Mouse (Mus musculus): Measurements from ENCODE around the gene Isca2. TPM values are rescaled to one million over a fixed set of nuclear protein-coding genes. Genes with fewer than 3 reads are reported as not detected.

Gene Isca2
- total RNA-seq, 2 experiments from 2014 or later: 49.8 to 120 TPM

- ATAC-seq (replicated peaks; ENCODE audit: low FRiP score, poor library complexity, severe bottlenecking): no peak
Measured at GRCm38 (mm10) chr12:84812004-84812403, 39.0 kb downstream of the Isca2 start.

- 0 out of 2 replicates have a peak, but pooled peaks have one; percentile 21 for ATAC-seq (replicated peaks; ENCODE audit: low FRiP score, poor library complexity, severe bottlenecking)
Measured at GRCm38 (mm10) chr12:84813773-84814172, 40.7 kb downstream of the Isca2 start.

- no peak for ATAC-seq (replicated peaks; ENCODE audit: low FRiP score, poor library complexity, severe bottlenecking)
Measured at GRCm38 (mm10) chr12:84814663-84815325, 41.7 kb downstream of the Isca2 start.

- ATAC-seq (replicated peaks; ENCODE audit: low FRiP score, poor library complexity, severe bottlenecking): 0 out of 2 replicates have a peak, but pooled peaks have one; percentile 35
Measured at GRCm38 (mm10) chr12:84818496-84818895, 45.4 kb downstream of the Isca2 start.

- ATAC-seq (replicated peaks; ENCODE audit: low FRiP score, poor library complexity, severe bottlenecking): peak; percentile 94
Measured at GRCm38 (mm10) chr12:84819236-84820168, 46.5 kb downstream of the Isca2 start.

GRCm38 (mm10) chr12:84823601-84824000, 50.5 kb downstream of the Isca2 start:
- ATAC-seq (replicated peaks; ENCODE audit: low FRiP score, poor library complexity, severe bottlenecking): no peak

GRCm38 (mm10) chr12:84824203-84824602, 51.2 kb downstream of the Isca2 start:
- no peak for ATAC-seq (replicated peaks; ENCODE audit: low FRiP score, poor library complexity, severe bottlenecking)

Other genes starting within 250 kb of the Isca2 start
- gene Vsx2, start 203.5 kb upstream of the Isca2 start, total RNA-seq (2015; ENCODE audit: low replicate concordance): not detected in 2 replicates
- gene Vsx2, start 203.5 kb upstream of the Isca2 start, total RNA-seq (2017; ENCODE audit: low replicate concordance): not detected in 2 replicates
- gene Abcd4, start 155.8 kb upstream of the Isca2 start, total RNA-seq (2015; ENCODE audit: low replicate concordance): 0.38 and 2.3 TPM in 2 replicates
- 0.77 and 2.0 TPM in 2 replicates for gene Abcd4, start 155.8 kb upstream of the Isca2 start, total RNA-seq (2017; ENCODE audit: low replicate concordance)
- not detected in 2 replicates for gene Vrtn, start 132.2 kb upstream of the Isca2 start, total RNA-seq (2015; ENCODE audit: low replicate concordance)
- not detected in 2 replicates for gene Vrtn, start 132.2 kb upstream of the Isca2 start, total RNA-seq (2017; ENCODE audit: low replicate concordance)
- gene Syndig1l, start 74.4 kb upstream of the Isca2 start, total RNA-seq (2015; ENCODE audit: low replicate concordance): 1.3 TPM in 1 of 2 replicates, not detected in the other
- not detected in 2 replicates for gene Syndig1l, start 74.4 kb upstream of the Isca2 start, total RNA-seq (2017; ENCODE audit: low replicate concordance)
- gene Npc2, start 99 bp upstream of the Isca2 start, total RNA-seq (2015; ENCODE audit: low replicate concordance): 37.2 and 37.7 TPM in 2 replicates
- gene Npc2, start 99 bp upstream of the Isca2 start, total RNA-seq (2017; ENCODE audit: low replicate concordance): 26.9 and 30.6 TPM in 2 replicates
- 0.19 TPM in 1 of 2 replicates, not detected in the other for gene Ltbp2, start 103.3 kb downstream of the Isca2 start, total RNA-seq (2015; ENCODE audit: low replicate concordance)
- 0.14 and 2.4 TPM in 2 replicates for gene Ltbp2, start 103.3 kb downstream of the Isca2 start, total RNA-seq (2017; ENCODE audit: low replicate concordance)
- gene Fcf1, start 197.6 kb downstream of the Isca2 start, total RNA-seq (2015; ENCODE audit: low replicate concordance): 34.8 and 45.6 TPM in 2 replicates
- gene Fcf1, start 197.6 kb downstream of the Isca2 start, total RNA-seq (2017; ENCODE audit: low replicate concordance): 26.7 and 61.2 TPM in 2 replicates
- 126 and 147 TPM in 2 replicates for gene Arel1, start 197.6 kb downstream of the Isca2 start, total RNA-seq (2015; ENCODE audit: low replicate concordance)
- 216 and 219 TPM in 2 replicates for gene Arel1, start 197.6 kb downstream of the Isca2 start, total RNA-seq (2017; ENCODE audit: low replicate concordance)
- 25.1 and 28.4 TPM in 2 replicates for gene Ylpm1, start 223.1 kb downstream of the Isca2 start, total RNA-seq (2015; ENCODE audit: low replicate concordance)
- 17.2 and 46.0 TPM in 2 replicates for gene Ylpm1, start 223.1 kb downstream of the Isca2 start, total RNA-seq (2017; ENCODE audit: low replicate concordance)